Mouse (Mus musculus) forebrain, embryonic 11.5 days (tissue): ENCODE results near the gene Gins2. TPM values are rescaled to one million over a fixed set of nuclear protein-coding genes. Genes with fewer than 3 reads are reported as not detected.

Experiments used
- ATAC-seq: fragments of 200-750 bp; cut with Nextera tagmentation; replicated peaks from 2 replicates; pipeline ENCODE4 v1.8.0; 2017; ENCODE audit warnings: moderate TSS enrichment; ENCODE audit not compliant: low FRiP score
- DNase-seq: peaks from one replicate; pipeline ENCODE4 v3.0.0-alpha.2; 2017; ENCODE audit warnings: low spot score
- H3K27ac ChIP-seq: fragments of 300-500 bp; sonication (generic); 2 replicates; pipeline ENCODE4 v1.5.1; 2014; ENCODE audit warnings: low read depth, low read length
- H3K27me3 ChIP-seq: fragments of 300-500 bp; sonication (generic); 2 replicates; pipeline ENCODE4 v1.6.1; 2014; ENCODE audit warnings: mild to moderate bottlenecking, low read length, mixed read lengths; ENCODE audit not compliant: control insufficient read depth, insufficient read depth
- H3K36me3 ChIP-seq: fragments of 300-500 bp; sonication (generic); 2 replicates; pipeline ENCODE4 v1.6.1; 2014; ENCODE audit warnings: mild to moderate bottlenecking, low read length, moderate library complexity, mixed read lengths; ENCODE audit not compliant: control insufficient read depth, insufficient read depth
- H3K4me1 ChIP-seq: fragments of 300-500 bp; sonication (generic); replicated peaks from 2 replicates; pipeline ENCODE4 v1.6.1; 2014; ENCODE audit warnings: low read length, mixed read lengths; ENCODE audit not compliant: control insufficient read depth, insufficient read depth
- H3K4me2 ChIP-seq: fragments of 300-500 bp; sonication (generic); 2 replicates; pipeline ENCODE4 v1.6.1; 2014; ENCODE audit warnings: low read depth, mild to moderate bottlenecking, low read length, moderate library complexity, mixed read lengths; ENCODE audit not compliant: severe bottlenecking
- H3K4me3 ChIP-seq: fragments of 300-500 bp; sonication (generic); 2 replicates; pipeline ENCODE4 v1.5.1; 2014; ENCODE audit warnings: low read depth, low read length
- H3K9ac ChIP-seq: fragments of 300-500 bp; sonication (generic); 2 replicates; pipeline ENCODE4 v1.6.1; 2014; ENCODE audit warnings: low read length
- H3K9me3 ChIP-seq: fragments of 300-500 bp; sonication (generic); 2 replicates; pipeline ENCODE4 v1.6.1; 2016; ENCODE audit warnings: low read length, mixed read lengths; ENCODE audit not compliant: control insufficient read depth
- WGBS: fragments of 180-500 bp; shearing (Covaris S2); extraction: QIAGEN DNeasy Blood & Tissue Kit; methylation state at CpG from one replicate; pipeline ENCODE4 v1.1.7; 2014; 5-methylcytosine and 5-hydroxymethylcytosine counted together
- microRNA-seq: library from miRNA; unstranded; fragments of <30 nt; microRNA quantifications from one replicate; pipeline ENCODE4, GENCODE M21; 2016; ENCODE audit not compliant: insufficient number of aligned reads
- polyA plus RNA-seq: library from polyadenylated mRNA; unstranded; fragments of >200 nt; fragmentation: Nextera tagmentation; extraction: Ambion mirVana; gene quantifications from 2 replicates; pipeline ENCODE4 v1.2.1, GENCODE M21; 2014

Gins2 gene
- polyA plus RNA-seq, 1 experiment from 2014 or later = 105 TPM

DNA sequence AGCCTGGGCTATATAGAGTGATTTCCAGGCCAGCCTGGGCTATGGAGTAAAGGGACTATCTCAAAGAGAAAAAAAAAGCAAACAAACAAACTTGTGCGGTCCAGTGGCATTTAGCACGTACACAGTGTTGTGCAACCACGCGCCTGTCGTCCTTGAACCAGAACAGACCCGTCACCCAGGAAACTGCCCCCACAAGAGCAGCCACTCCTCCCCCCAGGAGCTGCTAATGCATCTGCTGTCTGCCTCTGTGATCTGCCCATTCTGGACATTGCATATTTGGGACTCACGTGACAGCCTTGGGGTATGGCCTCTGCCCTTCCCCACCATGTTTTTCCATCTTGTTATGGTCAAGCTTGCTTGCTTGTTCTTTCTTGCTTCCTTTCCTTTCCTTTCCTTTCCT, 59.9 kb downstream of the Gins2 start:
- Histone ChIP-seq H3K27me3 (no peaks in the 10 kb centered on the region), H3K4me1 (peaks cover 73% of the 10 kb centered on the region), H3K27ac (no peak overlapping the region)

More for the DNA sequence above, 59.9 kb downstream of the Gins2 start:
- DNase-seq (no peak), ATAC-seq (no peak)
- Histone ChIP-seq H3K4me2 (no peak overlapping the region), H3K36me3 (no peaks in the 10 kb centered on the region), H3K9me3 (no peaks in the 10 kb centered on the region), H3K9ac (no peak overlapping the region), H3K4me3 (no peak overlapping the region)
- WGBS = 72% methylated on average over 7 of the region's 7 CpGs

Small RNA genes lying within 50 kb of the gene (microRNA-seq; reads per million reads assigned to microRNA genes)
- gene Mir7687 = not detected

Other genes starting within 250 kb of the Gins2 start
- 1.6 and 2.3 TPM in 2 replicates for gene 1190005I06Rik, start 58.3 kb upstream of the Gins2 start, polyA plus RNA-seq
- 3.3 and 3.5 TPM in 2 replicates for gene Gm27021, start 78.8 kb upstream of the Gins2 start, polyA plus RNA-seq
- gene Cox4i1, start 78.9 kb upstream of the Gins2 start, polyA plus RNA-seq = 812 and 850 TPM in 2 replicates
- gene Emc8, start 79.3 kb upstream of the Gins2 start, polyA plus RNA-seq = 307 and 321 TPM in 2 replicates
- gene Irf8, start 147.1 kb upstream of the Gins2 start, polyA plus RNA-seq = 2.7 and 3.7 TPM in 2 replicates